Mouse (Mus musculus) ovary, postnatal 14 days (tissue): ENCODE results near the gene Abcg1.
A peak's percentile ranks its signal among the peaks of the same experiment; 100 is the strongest.

Experiments
- DNase-seq: peaks from one replicate; pipeline ENCODE4 v3.0.0; 2022; ENCODE audit warnings: low spot score

The Abcg1 gene

DNA sequence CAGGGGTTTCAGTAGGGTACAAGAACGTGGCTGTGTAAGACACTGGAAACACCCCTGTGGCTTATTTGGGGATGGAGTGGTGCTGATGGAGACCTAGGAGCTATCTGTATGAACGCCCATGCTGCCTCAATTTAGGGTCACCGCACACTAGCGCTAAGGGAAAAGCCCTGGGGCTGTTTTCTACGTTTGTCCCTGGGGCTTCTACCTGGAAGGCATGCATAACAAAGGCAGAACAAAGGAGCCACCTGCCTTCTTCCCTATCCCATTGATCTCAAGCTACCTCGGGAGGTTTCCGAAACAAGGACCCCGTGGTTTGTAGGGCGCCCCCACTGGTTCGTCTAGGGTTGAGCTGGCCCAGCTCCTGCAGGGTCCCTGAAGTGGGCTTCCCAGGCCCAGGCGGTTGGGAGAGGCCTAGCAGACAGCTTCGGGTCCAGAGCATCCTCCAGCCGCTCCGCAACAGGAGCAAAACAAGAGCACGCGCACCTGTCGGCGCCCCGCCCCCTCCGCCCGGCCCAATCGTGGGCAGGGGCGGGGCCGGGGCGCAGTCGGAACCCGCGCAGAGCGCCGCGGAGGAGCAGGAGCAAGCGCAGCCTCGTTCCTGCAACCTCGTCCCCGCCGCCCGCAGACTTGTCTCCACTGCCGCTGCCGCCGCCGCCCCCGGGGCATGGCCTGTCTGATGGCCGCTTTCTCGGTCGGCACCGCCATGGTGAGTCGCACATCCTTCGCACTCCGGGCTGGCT lies at the start of gene Abcg1:
TSS of gene Abcg1 (plus strand) at position 525 of the 740 bp plus-strand sequence.
- no peak for DNase-seq

DNA sequence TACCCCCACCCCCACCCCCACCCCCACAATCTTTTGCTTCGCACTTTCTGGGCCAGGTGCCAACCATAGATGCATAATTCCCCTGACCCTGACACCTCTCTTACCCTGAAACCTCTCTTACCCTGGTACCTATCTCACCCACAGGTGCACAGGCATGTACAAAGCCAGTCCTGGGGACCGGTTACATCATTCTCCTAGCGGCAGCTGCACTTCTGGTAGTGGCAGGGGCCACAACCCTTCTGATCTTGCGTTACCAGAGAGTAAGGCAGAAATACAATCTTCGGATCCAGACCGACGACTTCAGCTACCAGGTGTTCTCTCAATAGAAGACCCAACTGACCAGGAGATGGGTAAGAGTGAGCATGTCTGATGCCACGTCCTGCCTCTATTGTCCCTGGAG lies 49.1 kb upstream of the Abcg1 start:
- no peak for DNase-seq

DNA sequence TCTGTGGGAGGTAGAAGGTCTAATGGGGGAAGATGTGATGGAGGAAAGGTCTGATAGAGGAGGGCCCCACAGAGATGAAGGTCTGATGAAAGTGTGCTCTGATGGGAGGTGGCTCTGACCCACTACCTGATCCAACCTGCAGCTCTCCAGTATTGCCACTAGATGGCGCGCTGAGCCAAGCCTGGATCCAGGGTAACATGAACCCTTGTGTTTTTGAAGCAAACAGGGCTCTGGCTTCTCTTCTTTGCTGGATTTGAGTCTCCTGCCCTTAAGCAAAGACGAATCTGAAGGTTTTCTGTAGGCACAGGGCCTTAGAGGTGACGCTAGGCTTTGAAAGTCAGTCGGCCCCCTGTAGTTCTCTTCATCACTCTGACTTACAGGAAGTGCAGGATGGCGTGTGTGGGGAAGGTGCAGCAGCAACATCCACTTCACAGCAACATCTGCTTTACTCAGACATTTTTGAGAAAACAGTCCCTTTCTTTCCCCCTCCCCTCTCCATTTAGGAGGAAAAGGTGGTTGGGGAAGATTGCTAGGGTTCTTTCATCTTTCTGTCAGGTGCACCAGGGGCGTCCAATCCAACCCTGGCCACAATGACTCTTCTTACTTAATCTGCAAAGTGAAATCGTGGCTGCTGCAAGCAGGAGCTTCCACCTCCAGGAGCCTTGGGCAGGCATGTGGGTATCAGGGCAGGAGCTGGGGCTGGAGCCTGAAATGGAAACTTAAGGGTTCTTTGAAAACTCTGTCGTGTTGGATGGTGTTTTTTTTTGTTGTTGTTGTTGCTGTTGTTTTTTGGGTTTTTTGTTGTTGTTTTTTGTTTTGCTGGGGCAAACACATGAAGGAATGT lies 45.7 kb upstream of the Abcg1 start:
- DNase-seq, result peak; percentile 37

DNA sequence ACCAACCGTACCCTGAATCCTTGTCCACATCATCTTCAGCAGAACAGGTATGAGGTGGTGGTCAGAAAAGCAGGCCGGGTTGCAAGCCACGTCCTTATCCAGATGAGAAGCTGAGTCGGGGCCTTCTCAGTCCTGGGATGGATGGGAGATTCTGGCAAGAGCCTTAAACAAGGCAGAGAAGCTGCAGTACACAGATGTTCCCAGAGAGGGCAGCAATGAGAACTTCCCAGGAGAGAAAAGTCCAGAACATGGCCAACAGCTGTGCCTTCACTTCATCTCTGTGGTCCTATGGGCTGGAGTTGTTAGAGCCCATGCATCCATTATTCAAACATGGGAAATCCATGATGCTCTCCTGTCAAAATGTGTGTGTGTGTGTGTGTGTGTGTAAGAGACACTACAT lies 39.2 kb upstream of the Abcg1 start:
- DNase-seq, result peak; percentile 27

DNA sequence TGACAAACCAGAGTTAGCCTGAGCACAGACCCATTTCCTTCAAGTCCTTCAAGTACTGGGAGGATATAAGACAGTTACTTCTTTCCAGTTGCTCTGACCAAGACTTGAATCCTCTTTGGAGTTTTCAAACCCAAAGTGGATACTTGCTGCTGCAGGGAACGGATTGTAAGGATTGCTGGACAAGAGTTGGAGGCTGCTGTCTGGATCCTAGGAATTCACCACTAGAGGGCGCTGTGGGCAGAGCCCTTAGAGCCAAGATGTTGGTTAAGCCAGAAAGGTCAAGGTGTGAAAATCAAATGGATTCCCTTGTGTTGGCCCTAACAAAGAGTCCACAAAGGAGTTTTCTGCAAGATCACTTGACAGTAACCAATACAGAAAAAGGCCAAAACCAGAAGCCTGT lies 38.0 kb upstream of the Abcg1 start:
- DNase-seq, result peak; percentile 52

DNA sequence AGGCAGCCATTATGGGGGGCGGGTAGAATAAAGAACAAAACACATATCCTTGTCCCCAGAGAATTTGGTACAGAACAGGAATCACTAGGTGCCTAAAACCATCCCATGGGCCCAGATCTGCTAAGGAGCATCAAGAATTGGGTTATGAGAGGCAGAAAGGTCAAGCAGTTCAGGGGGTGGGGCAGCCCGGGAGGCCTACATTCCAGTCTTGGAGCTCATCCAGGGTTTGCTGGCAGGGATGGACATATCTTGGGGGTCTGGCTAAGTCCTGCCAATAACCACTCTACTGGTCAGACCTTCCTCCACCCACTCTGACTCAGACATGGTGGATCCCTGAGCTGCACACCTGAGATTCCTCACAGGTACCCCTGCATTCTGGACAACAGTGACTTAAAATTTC lies 37.4 kb upstream of the Abcg1 start:
- no peak for DNase-seq

DNA sequence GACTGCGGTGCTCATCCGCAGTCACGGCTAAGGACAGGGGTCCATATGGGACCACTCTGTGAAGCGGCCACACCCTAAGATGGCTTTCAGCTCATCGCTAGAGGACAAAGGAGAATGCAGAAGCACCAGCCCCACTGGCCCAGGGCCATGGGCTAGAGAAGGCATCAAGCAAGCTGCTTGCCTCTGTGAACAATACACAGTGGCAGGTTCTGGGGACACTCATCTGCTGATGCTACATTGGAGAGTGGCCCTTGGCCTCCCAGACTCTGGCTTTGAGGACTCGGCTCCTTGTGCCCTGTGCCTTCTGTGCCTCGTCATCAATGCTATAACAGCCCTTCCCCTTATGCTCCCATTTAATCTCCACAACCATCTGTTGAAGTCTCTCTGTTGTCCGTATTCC lies 36.2 kb upstream of the Abcg1 start:
- no peak for DNase-seq

DNA sequence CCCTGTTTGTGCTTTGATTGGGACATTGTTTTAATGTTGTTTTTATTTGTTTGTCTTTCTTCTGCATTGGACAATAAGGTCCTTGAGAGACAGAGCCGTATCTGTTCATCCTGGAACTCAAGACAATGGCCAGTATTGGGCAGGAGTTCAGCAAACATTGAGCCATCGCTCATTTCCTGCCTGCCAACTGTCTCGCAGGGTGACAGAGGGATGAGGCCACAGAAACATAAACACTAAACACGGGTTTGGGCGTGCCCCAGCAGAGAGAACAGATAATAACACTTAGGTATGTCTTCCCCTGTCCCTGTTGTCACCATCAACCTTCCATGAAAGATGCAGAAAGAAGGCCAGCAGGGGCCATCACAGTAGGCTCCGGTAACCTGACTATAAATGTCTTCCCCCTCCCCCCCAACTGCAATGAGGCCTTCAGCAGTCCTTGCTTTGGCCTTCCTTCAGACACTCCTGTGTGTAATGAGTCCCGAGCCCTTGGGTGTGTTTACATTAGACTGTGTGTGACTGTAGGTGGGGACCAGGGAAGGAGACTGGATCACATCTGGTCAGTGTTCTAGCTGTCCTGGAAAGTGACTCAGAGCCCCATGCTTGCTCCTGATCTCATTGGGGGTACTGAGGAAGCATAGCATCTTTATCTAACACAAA lies 33.2 kb upstream of the Abcg1 start:
- DNase-seq, result no peak

DNA sequence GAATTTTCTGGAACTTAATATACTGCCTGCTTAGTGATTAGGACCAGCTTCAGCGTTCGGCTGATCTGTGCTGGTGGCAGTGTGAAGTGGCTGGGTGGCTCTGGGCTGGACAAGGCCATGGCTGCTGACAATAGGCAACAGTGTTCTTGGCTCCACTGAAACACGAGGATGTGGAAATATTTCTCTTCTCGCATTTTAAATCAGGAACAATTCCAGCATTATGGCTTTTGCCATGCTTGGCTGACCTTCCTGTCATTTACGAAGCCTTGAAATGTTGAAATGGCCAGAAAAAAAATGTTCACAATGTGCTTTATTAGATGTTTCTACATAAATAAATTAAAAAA lies 32.7 kb upstream of the Abcg1 start:
- DNase-seq, result no peak

DNA sequence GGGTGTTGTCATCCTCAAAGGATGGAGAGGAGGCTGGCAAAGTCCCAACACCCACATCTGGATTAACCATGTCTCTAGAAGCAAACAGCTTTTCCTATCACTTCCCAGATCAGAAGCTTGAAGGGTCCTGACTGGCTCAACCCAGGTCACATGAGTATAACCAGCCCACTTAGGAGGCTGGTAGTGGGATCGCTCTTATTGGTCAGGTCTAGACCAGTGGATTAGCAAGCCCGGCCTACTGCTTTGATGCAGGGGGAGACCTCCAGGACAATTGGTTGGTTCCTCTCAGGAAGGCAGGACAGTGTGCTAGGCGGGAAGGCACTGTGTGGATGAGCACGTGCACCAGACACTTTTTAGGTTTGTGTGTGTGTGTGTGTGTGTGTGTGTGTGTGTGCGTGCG lies 30.5 kb upstream of the Abcg1 start:
- no peak for DNase-seq

DNA sequence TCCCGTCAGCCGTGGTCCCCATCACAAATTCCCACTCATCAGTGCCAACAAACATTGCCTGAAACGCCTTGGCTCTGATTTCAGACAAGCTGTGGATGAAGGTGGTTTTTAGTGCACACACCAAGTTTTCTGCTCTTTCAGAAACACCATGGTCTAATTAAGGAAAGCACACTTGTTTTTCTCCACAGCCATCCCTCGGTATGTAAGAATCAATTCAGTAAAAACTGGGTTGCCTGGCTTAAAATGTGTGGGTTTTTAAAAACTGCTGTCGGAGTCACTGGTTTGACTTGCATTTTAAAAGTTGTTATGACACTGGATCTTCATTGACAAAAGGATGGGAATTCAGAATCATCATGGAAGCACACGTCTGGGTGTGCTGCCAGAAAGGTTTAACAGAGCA lies 29.8 kb upstream of the Abcg1 start:
- DNase-seq, result no peak

DNA sequence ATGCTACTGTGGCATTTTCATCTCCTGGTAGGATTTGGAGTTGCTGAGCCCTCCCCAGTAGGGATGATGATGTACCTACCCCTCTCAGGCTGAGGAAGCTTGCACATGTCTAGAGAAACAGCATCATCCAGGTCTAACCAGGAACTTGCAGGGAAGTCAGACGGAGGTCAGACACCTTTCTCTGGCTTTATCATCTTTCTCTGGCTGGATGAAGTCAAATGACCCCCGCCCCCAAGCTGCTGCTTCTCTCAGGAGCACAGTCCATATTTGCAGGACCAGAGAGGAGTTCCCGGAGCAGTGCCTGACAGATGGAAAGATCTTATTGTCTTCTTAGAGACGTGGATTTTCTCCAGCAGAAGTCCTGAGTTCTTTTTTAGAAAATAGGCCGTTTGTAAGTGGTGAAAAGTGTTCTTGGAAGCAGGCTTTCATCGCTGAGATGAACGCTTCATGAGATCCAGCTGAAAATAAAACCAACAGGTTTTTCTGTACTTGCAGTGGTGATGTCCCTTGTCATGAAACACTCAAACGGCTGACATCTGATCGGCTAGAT lies 28.6 kb upstream of the Abcg1 start:
- no peak for DNase-seq

DNA sequence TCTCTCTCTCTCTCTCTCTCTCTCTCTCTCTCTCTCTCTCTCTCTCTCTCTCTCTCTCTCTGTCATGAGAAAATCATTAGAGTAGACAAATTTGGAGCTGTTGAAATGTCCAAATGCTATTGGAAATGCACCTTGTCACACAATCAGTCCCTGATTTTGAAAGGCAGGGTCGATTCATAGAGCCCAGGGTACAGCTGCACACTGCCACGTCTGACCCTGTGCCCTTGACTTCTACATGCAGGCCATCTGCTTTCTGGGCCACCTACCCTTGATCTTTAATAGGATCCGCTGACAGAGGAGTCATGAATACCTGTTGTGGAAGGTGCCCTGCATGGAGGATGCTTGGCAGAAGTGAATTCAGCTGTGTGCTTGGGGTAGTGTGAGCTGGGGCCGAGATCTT lies 28.1 kb upstream of the Abcg1 start:
- no peak for DNase-seq

DNA sequence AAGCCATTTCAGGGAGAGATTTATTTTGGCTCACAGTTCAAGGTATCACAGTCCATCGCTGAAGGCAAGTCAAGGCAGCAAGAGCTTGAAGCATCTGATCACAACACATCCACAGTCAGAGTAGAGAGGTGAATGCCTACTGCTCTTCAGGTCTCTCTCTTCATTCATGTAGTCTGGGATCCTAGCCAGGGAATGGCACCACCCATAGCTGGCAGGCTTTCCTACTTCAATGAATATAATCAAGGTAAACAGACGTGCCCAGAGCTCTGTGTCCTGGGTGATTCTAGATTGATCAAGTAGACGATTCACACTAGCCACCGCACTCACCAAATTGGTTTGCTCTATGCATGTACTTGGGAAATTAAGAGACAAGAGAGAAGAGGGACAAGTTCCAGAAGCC lies 25.1 kb upstream of the Abcg1 start:
- no peak for DNase-seq

DNA sequence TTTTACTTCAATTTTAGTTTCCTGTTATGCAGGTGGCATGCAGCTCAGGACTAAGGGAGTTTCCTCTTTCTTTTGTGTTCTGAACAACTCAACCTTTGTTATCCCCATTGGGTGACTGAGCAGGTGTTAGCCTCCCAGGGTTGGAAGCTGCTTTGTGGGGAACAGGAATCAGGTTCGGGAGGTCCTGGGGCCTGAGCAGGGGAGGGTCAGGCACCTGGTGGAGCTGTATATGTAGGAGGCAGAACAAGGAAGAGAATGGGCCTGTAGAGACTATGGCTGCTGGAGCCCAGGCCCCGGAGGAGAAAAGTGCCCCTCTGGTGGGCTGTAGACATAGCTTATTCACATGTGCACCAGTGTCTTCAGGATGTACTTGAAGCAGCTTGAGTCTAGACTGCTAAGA lies 24.2 kb upstream of the Abcg1 start:
- no peak for DNase-seq

DNA sequence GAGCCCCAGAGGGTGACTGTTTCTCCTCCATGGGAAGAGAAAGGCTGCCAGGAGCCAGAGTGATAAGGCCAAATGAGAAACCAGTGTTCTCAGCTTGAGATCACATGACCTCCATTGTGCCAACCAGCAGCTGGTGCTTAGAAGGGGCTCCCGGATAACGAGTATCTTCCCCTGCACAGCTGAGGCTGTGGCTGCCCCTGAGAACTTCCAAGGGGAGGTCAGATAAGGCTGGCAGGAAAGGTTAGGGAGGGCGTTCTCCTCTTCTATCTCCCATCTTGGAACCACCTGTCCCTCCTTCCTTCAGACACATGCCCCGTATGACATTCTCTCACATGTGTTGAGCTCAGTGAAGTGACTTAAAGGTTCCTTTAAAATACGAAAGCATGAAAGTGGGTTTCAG lies 23.3 kb upstream of the Abcg1 start:
- no peak for DNase-seq

DNA sequence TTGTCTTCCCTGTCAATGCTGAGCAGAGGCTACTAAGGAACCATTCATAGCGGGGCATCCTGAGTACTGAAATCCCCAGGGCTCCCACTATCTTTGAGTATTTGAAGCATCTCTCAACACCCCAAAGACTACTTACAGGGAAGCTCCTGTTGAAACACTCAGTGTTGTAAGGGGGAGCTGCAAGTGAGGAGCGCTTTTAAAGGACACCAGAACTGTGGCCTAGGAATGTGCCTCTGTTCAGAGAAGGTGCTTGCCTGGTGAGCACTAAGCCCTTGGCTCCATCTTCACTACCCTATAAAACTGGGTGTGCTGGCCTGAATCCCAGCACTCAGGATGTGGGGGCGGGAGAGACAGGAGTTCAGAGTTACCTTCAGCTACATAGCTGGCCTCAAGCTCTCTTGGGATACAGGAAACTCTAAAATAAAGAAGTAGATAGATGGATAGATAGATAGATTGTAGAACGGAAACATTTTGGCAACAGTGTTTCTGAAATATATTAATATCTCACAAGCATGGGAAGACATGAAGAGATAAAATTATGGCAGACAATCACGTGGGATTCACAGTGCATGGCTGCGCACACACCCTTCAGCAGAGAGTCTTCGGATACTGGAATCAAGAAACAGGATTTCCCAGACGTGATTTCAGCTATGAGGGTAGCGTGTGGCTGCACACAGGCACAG lies 22.7 kb upstream of the Abcg1 start:
- DNase-seq, result no peak

DNA sequence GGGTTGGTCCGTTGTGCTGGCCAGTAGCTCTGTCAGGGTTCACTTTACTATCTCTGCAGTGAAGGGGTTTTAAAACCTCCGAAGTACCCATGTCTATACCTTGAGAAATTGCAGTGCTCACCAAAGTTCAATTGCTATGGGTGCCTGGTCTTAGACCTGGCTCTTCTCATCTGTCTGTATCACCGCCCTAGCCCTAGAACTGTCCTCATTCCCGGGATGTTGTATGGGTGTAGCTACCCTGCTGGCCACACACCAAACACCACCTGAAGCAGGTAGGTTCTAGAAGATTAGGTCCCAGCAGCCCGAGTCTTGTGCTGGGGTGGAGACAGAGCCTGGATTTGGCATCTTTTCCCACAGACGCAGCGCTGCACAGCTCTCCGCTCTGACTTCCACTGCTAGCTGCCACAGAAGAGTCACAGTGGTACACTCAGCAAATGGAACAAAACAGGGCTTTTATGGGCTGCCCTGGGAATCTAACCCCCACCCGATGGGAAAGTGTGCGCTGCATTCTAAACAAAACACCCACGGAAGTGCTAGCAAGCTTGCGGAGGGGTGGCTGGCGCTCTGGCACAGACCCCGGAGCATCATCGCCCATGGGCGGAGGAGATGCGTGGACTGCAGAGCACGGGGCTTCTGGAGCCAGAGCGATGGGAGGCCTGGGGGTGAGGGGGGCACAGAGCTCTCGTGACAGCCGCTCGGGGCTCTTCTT lies 21.2 kb upstream of the Abcg1 start:
- DNase-seq, result no peak

DNA sequence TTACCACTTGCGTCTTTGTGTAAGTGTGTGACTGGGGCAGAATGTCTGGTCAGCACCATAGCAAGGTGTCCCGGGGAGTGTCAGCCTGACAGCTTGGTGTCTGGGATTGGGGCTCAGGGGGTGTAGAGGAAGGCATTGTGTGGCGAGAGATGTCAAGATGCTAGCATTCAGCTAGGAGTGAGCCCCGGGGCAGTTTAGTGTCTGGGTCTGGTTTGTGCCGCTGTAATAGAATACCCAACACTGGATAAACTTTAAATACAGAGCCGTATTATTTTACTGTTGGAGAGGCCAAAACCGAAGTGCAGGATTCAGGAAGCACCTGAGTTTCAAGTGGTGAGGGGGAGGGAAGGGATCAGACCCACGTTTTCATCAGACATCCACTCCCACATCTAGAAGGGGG lies 20.1 kb upstream of the Abcg1 start:
- DNase-seq, result no peak

DNA sequence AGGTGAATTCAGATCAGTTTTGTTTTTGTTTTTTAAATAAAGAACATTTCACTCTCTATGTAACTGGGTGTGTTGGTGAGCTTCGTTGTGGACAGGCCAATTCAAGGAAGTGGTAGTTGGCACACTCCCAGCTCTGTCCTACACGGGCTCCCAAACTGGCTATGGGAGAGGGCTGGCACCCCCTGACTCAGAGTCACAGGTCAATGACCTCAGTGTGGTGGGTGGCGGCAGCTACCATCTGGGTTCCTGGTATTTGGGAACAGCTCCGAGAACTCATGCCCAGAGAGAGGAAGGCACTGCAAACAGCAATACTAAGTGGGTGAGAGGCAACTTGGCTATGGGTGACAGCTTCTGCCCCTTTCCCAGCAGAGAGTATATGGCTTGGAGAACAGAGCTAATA lies 19.1 kb upstream of the Abcg1 start:
- no peak for DNase-seq

DNA sequence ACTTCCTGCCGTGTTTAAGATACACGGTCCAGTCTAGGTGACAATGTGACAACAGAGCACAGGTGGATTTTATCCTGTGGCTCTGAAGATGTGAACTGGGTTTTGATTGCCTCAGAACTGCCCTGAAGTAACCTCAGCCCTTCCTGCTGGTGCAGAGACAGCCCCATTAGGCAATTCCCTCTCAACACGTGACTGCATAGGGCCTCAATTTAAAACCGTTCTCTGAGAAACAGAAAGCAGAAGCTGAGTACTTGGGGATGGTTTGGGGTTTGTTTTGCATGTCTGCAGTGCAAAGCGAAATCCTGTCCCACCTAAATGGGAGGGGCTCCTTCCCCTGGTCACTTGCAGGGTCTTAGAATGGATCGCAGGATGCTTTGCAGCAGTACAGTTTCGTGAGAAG lies 17.8 kb upstream of the Abcg1 start:
- DNase-seq, result no peak

DNA sequence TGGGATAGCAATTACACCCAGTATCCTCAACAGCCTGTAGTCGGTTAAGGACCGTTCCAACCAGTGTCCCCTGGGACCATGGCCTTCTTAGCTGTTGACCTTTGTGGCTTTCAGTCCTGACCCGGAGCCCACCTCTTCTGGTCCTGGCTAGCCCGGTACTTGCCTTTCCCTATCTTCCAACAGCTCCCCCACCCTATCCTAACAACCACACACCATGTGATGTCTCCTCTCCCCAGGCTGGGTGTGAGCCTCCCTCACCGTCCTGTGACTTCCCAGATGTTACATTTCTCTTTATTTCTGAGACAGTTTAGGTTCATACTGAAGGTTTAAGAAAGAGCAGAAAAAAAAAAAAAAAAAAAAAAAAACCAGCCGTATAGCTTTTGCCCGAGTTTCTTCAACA lies 17.1 kb upstream of the Abcg1 start:
- no peak for DNase-seq
